Mouse (Mus musculus) left cerebral cortex, postnatal 10 days (tissue): ENCODE measurements around the gene Adam30. TPM values are rescaled to one million over a fixed set of nuclear protein-coding genes. Genes with fewer than 3 reads are reported as not detected.

ENCODE experiments used
- DNase-seq, 2 experiments: peaks; one replicate each; pipeline ENCODE4 v3.0.0; 2021 to 2022; ENCODE audit warnings: low spot score in 2 of 2, mixed read lengths in 1 of 2; ENCODE audit errors: extremely low spot score in 1 of 2
- intact Hi-C: fragments of 180-260 bp; cut with DNase I; formaldehyde crosslinking; loops from one replicate; pipeline ENCODE4 v1.15.1; 2025
- total RNA-seq, 2 experiments: library from RNA; stranded (reverse); gene quantifications; 2 replicates each; pipeline ENCODE4 v1.2.3; 2021

Gene Adam30
- total RNA-seq, 2 experiments from 2014 or later = not detected

DNA sequence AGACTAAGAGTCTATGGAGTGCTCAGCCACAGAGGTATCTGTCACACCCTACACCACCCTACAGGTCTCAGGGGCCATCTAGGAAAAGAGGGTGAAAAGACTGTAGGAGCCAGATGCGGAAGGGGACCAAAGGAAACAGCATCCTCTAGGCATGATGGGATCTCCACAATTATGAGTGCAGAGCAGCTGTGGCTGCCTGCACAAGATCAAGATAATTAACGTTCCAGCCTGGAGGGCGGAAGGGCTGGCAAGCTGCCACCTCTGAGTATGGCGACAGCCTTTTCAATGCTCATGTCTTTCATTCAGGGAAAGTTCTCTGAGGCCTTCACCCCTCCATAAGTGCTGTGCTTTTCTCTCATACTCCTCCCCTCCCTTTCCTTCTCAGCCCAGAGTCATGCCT, 1.1 kb upstream of the Adam30 start:
- no peak for DNase-seq
- intact Hi-C loops = no loop called here

DNA sequence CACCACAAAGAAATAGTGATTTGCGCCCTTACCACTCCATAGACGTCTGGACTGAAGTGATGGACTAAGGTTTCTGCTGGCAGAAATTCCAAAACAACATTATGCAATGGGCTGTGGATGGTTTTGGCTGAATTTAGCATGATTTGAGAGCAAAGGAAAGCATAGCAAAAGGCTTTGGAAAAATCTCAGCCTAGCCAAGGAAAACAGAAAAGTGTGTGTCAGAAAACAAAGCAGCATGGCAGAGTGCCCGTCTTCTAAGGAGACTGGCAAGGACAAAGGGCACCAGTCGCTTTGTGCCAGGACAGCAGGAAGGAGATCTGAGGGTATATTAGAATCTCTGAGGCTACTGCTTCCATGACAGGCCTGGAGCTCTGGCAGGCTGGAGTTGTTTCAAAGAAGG, 17.9 kb downstream of the Adam30 start:
- DNase-seq = peak; percentile 60 to 65
- intact Hi-C loops = no loop called here

DNA sequence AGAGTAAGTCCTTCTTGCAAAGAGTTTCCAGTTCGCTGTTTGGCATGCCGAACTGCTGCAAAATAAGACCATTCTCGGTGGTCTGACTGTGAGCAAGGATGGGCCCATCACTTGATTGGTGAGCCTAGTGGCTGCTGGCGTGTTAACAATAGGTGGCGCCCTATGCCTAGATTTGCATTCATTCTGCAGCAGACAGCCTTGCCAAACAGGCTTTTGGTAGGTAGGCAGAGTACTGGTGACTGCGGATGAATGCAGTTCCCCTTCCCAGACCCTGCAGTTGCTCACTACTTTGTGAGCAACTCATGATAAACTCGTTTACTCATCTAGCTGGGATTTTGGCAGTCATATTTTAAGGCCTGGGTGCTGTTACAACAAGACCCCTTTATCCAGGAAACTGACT, 20.4 kb downstream of the Adam30 start:
- intact Hi-C loops = loop anchor here (5.0 kb wide), 1 partner anchor 41 kb away; the partner anchor contains the start of gene Reg4
- peak; percentile 26 to 64 for DNase-seq

- intact Hi-C loops = no loop called here
- DNase-seq = no peak
Observed at GRCm38 (mm10) chr3:98185163-98185714, 24.8 kb downstream of the Adam30 start.

- DNase-seq = no peak
- intact Hi-C loops = no loop called here
Observed at GRCm38 (mm10) chr3:98187777-98188176, 27.3 kb downstream of the Adam30 start.

DNA sequence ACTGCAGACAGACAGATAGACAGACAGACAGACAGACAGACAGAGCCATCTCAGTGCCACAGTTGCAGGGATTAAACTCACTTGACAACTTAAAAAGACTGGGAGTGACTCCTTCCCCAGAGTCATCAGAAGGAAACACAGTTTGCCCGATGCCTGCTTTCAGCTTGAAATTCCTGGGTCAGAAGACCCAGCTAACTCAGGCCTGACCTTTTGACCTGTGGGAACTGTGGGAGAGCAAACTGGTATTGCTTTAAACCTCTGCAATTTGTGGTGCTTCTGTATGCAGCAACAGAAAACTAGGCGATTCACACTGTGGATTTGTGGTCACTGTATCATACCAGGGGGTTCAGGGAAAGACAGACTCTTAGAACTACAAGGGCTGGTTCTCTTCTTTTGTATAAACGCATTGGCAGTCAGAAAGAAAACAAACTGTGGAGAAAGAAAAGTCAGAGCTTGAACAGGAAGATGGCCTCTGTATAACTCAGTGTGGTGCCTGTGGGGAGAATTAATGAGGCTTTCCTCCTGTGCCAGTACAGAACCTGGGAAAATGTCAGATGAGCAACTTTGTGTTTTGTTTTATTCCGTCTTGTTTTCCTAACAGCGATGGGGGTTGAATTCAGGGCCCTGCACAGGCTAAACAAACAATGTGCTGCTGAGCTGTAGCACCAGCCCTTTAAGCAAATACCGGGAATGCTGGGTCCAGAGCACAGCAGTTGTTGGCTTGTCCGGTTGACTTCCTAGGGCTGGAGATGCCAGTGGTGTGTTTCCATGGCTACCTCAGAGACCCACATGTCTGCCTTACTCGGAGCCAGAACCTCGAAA, 37.5 kb downstream of the Adam30 start:
- peak in 1 of 2 experiments; percentile 55 for DNase-seq

GRCm38 (mm10) chr3:98199747-98200146, 39.3 kb downstream of the Adam30 start:
- no peak for DNase-seq
- intact Hi-C loops = no loop called here

More for the DNA sequence above, 37.5 kb downstream of the Adam30 start:
- intact Hi-C loops = no loop called here

DNA sequence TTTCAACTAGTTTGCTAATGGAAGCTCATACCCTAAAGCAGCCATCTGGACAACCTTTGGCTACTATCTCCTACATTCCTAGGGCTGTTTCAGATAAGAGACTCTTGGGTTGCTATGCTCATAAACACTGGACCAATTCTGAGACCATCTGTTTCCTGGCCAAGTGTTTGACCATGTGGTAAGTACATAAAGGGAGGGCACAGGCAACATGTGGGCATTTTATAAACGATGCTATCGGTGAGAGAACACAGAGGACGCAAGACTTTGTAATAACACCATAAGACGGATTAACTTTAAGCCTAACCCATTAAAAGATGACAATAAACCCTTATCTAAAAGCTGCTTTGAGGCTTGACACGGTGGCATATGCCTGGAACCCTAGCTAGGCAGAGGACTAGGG, 42.9 kb downstream of the Adam30 start:
- intact Hi-C loops = no loop called here
- no peak for DNase-seq

DNA sequence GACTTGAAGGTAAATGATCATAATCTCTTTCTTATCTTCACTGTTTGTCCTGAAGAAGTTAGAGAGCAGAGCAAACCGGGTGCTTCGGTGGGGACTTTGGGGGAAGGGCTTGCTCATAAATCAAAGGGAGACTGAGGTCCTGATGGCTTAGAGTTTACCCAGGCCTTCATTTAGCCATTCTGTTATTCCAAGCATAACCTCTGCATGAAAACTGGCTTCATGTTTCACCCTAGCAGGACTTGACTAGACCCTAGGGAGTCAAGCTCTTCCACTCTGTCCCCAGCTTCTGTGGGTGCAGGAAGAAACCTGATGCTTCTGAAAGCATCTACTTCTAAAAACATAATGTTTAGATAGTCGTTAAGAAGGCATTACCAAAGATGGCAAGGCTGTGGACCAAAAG, 46.5 kb downstream of the Adam30 start:
- intact Hi-C loops = no loop called here
- DNase-seq = no peak

DNA sequence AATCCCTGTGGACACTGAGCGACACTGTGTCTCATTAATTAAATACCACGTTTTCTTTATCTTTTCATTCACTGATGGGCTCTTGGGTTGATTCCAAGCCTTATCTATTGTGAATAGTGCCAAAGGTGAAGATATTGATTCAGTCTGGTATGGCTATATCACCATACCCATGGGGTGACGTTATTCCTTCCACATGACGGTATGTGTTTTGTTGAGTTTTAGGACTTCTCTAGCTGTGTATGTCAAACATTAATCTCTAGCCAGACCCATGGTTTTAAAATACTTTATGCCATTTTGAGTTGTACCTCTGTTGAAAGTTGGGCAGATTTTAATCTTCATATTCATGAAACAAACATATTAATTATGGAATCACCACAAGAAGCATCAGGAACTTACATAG, 48.7 kb downstream of the Adam30 start:
- intact Hi-C loops = no loop called here
- DNase-seq = no peak

GRCm38 (mm10) chr3:98210860-98211259, 50.4 kb downstream of the Adam30 start:
- peak in 1 of 2 experiments; percentile 34 for DNase-seq
- intact Hi-C loops = loop anchor here (10.0 kb wide), 2 partner anchors 76 to 146 kb away; no protein-coding TSS in a partner anchor

GRCm38 (mm10) chr3:98211301-98212081, 51.1 kb downstream of the Adam30 start:
- intact Hi-C loops = loop anchor here (10.0 kb wide), 2 partner anchors 77 to 147 kb away; no protein-coding TSS in a partner anchor
- DNase-seq = peak; percentile 28 to 84

Other genes with a start within 250 kb of the Adam30 start
- 10 to 100 TPM; 15.5 to 17.9 TPM for gene Notch2, start 147.1 kb upstream of the Adam30 start, total RNA-seq
- gene Reg4, start 61.5 kb downstream of the Adam30 start, total RNA-seq = not detected
- gene Hmgcs2, start 119.8 kb downstream of the Adam30 start, total RNA-seq = 10 to 100 TPM; 11.9 to 14.1 TPM
- 10 to 100 TPM; 49.4 to 57.8 TPM for gene Phgdh, start 179.4 kb downstream of the Adam30 start, total RNA-seq
- gene Zfp697, start 221.8 kb downstream of the Adam30 start, total RNA-seq = 10 to 100 TPM; 39.2 to 42.4 TPM